Comparison of ENCODE assay signal across 18 mouse cellular contexts in genomic region chr16:34516891-34517398, GRCm38 (mm10). TPM values are rescaled to one million over a fixed set of nuclear protein-coding genes. Genes with fewer than 3 reads are reported as not detected.
A peak's percentile ranks its signal among the peaks of the same experiment; 100 is the strongest.
DNase-seq lines count a peak whose midpoint lies in the region; ATAC-seq lines count a peak whose summit lies in the region.
"Had no signal": no experiment of that assay in that cellular context is flagged by ENCODE, and none has a peak within 500 bp of the region (broad histone marks: within the 10 kb centered on the region; RNA-seq: fewer than 3 reads in every experiment).

No protein-coding gene starts in this region.

- peaks cover 55% of the 10 kb centered on the region for H3K4me1 ChIP-seq in forebrain, embryonic 10.5 days
- H3K4me1 ChIP-seq in forebrain, embryonic 11.5 days (replicated peaks; ENCODE audit: control insufficient read depth, insufficient read depth, low read length): peaks cover 8% of the 10 kb centered on the region; the same call in 1 of the 2 replicates

- no peak overlapping the region for H3K9ac ChIP-seq in forebrain, embryonic 11.5 days (ENCODE audit: low read length)
- H3K9ac ChIP-seq: embryonic facial prominence, embryonic 12.5 days; midbrain, embryonic 12.5 days; neural tube, embryonic 12.5 days had no signal

- no peaks in the 10 kb centered on the region for H3K36me3 ChIP-seq in forebrain, embryonic 10.5 days (replicated peaks)
- H3K36me3 ChIP-seq in forebrain, embryonic 11.5 days (ENCODE audit: control insufficient read depth, insufficient read depth, low read length): no peaks in the 10 kb centered on the region
- H3K36me3 ChIP-seq: embryonic facial prominence, embryonic 12.5 days; limb, embryonic 10.5 days; midbrain, embryonic 12.5 days; neural tube, embryonic 12.5 days had no signal

- intact Hi-C loops in left cerebral cortex, postnatal 14 days (cut with DNase I): no loop called here
- intact Hi-C loops in left cerebral cortex, postnatal 4 days (cut with DNase I): no loop called here

- 84% methylated on average over 12 of the region's 12 CpGs for WGBS in forebrain, embryonic 10.5 days
- 85% methylated on average over 12 of the region's 12 CpGs for WGBS in forebrain, embryonic 11.5 days

- DNase-seq in forebrain, embryonic 10.5 days (ENCODE audit: extremely low spot score, low spot score): no peak
- no peak for DNase-seq in forebrain, embryonic 11.5 days (ENCODE audit: low spot score)
- DNase-seq in left cerebral cortex, postnatal 14 days (ENCODE audit: low spot score in 2 of 2): peak; percentile 41 to 78
- DNase-seq in left cerebral cortex, postnatal 4 days: no peak
- DNase-seq in right cerebral cortex, postnatal 36 days (ENCODE audit: low spot score in 2 of 2): peak; percentile 26 to 52
- DNase-seq in right cerebral cortex, postnatal 4 days: no peak
- DNase-seq in telencephalon, adult 2 months (ENCODE audit: low read depth, low spot score): peak; percentile 70
- DNase-seq in natural killer cell, adult 2 months (ENCODE audit: low spot score in 2 of 2): no peak
- DNase-seq: adrenal gland, adult 2 months; cerebellum, postnatal 14 days; heart, postnatal 10 days; kidney, adult 18-20 months; kidney, postnatal 36 days had no signal

- no peak overlapping the region for H3K4me2 ChIP-seq in forebrain, embryonic 11.5 days (ENCODE audit: low read depth, low read length, severe bottlenecking)
- H3K4me2 ChIP-seq: embryonic facial prominence, embryonic 12.5 days; midbrain, embryonic 12.5 days; neural tube, embryonic 12.5 days had no signal

- H3K4me3 ChIP-seq in forebrain, embryonic 10.5 days: no peak overlapping the region
- H3K4me3 ChIP-seq in forebrain, embryonic 11.5 days (ENCODE audit: low read depth, low read length): no peak overlapping the region
- H3K4me3 ChIP-seq: embryonic facial prominence, embryonic 12.5 days; limb, embryonic 10.5 days; midbrain, embryonic 12.5 days; neural tube, embryonic 12.5 days had no signal

- H3K9me3 ChIP-seq in forebrain, embryonic 10.5 days: no peaks in the 10 kb centered on the region; the same call in 1 of the 2 replicates
- H3K9me3 ChIP-seq in forebrain, embryonic 11.5 days (ENCODE audit: control insufficient read depth, low read length): no peaks in the 10 kb centered on the region
- H3K9me3 ChIP-seq: embryonic facial prominence, embryonic 12.5 days; limb, embryonic 10.5 days; midbrain, embryonic 12.5 days; neural tube, embryonic 12.5 days had no signal

- no peaks in the 10 kb centered on the region for H3K27me3 ChIP-seq in forebrain, embryonic 10.5 days (ENCODE audit: poor library complexity, severe bottlenecking)
- no peaks in the 10 kb centered on the region for H3K27me3 ChIP-seq in forebrain, embryonic 11.5 days (ENCODE audit: control insufficient read depth, insufficient read depth, low read length)
- H3K27me3 ChIP-seq: embryonic facial prominence, embryonic 12.5 days; midbrain, embryonic 12.5 days; neural tube, embryonic 12.5 days; Patski had no signal

- 0 out of 2 replicates have a peak overlapping the region, but pooled peaks have one; percentile 13 for H3K27ac ChIP-seq in forebrain, embryonic 10.5 days
- H3K27ac ChIP-seq in forebrain, embryonic 11.5 days (ENCODE audit: low read depth, low read length): no peak overlapping the region
- H3K27ac ChIP-seq: embryonic facial prominence, embryonic 12.5 days; limb, embryonic 10.5 days; midbrain, embryonic 12.5 days; neural tube, embryonic 12.5 days had no signal

- no peak for ATAC-seq in forebrain, embryonic 11.5 days (replicated peaks; ENCODE audit: low FRiP score)
- ATAC-seq: Patski had no signal

RNA-seq across cellular contexts. Expression of gene Kalrn, which starts 56.4 kb away (rescaled TPM):
- polyA plus RNA-seq in forebrain, embryonic 10.5 days (2016; fragmentation: Nextera tagmentation; extraction: Ambion mirVana): 11.0 and 11.2 TPM in 2 replicates
- polyA plus RNA-seq in forebrain, embryonic 11.5 days (2014; fragmentation: Nextera tagmentation; extraction: Ambion mirVana): 21.3 and 22.4 TPM in 2 replicates
- total RNA-seq in left cerebral cortex, postnatal 14 days (2021): 100 to 1,000 TPM; 431 to 495 TPM
- 100 to 1,000 TPM; 233 to 236 TPM for total RNA-seq in left cerebral cortex, postnatal 4 days (2021)

Comparison
In these comparisons a context has a peak if more than half of its experiments do, and no peak if none do; other contexts are left out.
1. DNase-seq: peak in left cerebral cortex, postnatal 14 days (2 of 2), right cerebral cortex, postnatal 36 days (2 of 2) and telencephalon, adult 2 months (single experiment); none in forebrain, embryonic 10.5 days (single experiment), forebrain, embryonic 11.5 days (single experiment), left cerebral cortex, postnatal 4 days (single experiment), right cerebral cortex, postnatal 4 days (single experiment) and natural killer cell, adult 2 months (0 of 2).